Mouse (Mus musculus) duodenum, adult 2 months (tissue): Measurements from ENCODE around the gene Pcdh11x. TPM values are rescaled to one million over a fixed set of nuclear protein-coding genes. Genes with fewer than 3 reads are reported as not detected.

Experiments
- polyA plus RNA-seq: library from polyadenylated mRNA; depleted of rRNA; stranded (reverse); fragments of >200 nt; gene quantifications from 2 replicates; pipeline ENCODE4 v1.2.3, GENCODE M21; 2012; ENCODE audit warnings: low replicate concordance; rRNA removed

The Pcdh11x gene
- polyA plus RNA-seq, result 0.09 TPM in 1 of 2 replicates, not detected in the other

DNA sequence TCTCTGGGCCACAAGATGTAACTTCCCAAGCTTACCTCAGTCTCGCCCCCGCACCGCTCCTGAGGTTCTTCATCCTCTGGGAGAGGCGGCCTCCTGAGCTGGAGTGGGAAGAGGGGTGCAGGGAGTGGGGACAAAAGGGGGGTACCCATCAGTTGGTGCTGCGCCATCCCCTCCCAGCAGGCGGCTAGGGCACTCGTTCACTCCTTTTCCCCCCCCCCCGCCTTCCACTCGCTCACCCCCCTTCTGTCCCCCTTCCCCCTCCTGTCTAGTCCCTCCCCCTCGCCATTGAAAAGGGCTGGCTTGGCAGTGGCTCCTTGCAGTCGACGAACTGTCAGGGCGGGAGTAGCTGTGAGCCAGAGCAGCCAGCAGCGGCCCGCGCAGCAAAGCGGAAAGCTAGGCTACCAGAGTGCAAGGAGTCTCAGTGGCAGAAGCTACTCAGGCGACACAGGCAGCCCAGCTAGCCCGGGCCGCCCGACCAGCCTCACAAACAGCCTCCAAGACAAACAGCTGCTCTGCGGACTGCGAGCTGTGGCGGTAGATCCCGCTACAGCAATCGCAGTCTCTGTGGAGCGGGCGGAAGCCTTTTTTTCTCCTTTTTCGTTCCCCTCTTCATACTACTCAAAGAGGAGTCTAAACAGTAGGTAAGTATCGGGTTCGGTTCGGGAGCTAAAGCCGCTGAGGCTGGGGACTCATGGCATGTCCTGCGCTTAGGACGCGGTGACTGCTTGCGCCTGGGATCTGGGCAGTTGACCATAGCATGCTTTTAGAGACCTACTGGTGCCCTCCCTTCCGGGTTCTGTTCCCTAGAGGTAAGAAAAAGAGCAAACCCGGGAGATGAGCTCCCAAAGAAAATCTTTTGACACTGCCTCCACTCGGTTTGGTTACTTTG lies at the start of gene Pcdh11x:
Pcdh11x (plus strand) TSS at position 249 of the 889 bp plus-strand sequence.

GRCm38 (mm10) chrX:120312995-120313394 lies 22.9 kb downstream of the Pcdh11x start, which contains the start of gene H2afb3:
Gene H2afb3, minus strand, starts transcription at chrX:120313095.

Other genes with a start within 250 kb of the Pcdh11x start
- not detected in 2 replicates for gene H2afb3, start 22.8 kb downstream of the Pcdh11x start, polyA plus RNA-seq